Mouse (Mus musculus) kidney, adult 18-20 months (tissue): ENCODE results near the gene Csnk2a1.
"Not testable (repeated sequence)": the region's sequence is repeated elsewhere in the genome, so short reads cannot be mapped to it uniquely, and the experiment has no call there.

Source experiments
- DNase-seq: peaks from one replicate; pipeline ENCODE4 v3.0.0; 2021

Gene Csnk2a1

DNA sequence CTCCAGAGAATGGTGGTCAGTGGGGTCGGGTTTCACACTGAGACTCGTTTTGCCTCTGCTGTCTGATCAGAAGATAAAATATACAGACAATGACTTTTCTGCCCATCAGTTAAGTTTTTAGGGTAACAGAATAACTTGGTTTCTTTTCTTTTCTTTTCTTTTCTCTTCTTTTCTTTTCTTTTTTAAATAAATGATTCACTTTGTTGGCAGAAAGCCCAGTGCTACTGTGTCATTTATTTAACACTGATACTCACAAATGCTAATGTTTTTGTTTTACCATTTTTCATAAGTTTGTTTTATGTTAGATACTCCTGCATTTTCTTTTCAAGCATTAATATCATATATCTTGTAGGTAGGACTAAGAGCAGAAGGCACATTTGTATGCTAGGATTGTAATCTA, 13.9 kb downstream of the Csnk2a1 start:
- DNase-seq: no peak

DNA sequence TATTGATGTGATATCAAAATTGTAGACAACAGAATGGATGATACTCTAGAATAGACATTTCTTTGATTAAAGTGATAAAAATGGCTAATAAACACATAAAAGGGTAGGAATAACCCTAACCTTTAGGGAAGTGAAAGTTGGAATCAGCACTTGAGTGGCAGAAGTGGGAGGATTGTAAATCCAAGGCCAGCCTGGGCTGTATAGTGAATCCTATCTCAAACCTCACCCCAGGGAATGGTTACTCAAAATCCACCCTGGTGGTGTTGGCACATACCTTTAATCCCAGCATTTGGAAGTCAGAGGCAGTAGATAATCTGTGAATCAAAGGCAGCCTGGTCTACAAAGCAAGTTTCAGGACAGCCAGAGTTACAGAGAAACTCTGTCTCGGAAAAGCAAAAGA, 20.6 kb downstream of the Csnk2a1 start:
- DNase-seq: no peak

DNA sequence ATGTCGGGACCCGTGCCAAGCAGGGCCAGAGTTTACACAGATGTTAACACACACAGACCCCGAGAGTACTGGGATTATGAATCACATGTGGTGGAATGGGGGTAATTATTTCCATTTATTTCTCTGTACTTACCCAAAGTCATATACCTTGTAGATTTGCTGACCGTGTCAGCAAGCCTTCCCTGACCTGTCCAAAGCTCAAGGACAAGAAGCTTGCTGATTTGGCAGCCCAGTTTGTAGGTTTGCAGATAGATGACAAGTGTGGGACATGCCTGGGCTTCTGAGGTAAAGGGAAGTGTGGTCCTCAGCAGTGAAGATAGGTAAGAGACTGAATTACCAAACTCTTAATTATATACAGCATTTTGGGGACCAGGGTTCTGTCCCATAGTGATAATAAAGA, 23.9 kb downstream of the Csnk2a1 start:
- DNase-seq: no peak

DNA sequence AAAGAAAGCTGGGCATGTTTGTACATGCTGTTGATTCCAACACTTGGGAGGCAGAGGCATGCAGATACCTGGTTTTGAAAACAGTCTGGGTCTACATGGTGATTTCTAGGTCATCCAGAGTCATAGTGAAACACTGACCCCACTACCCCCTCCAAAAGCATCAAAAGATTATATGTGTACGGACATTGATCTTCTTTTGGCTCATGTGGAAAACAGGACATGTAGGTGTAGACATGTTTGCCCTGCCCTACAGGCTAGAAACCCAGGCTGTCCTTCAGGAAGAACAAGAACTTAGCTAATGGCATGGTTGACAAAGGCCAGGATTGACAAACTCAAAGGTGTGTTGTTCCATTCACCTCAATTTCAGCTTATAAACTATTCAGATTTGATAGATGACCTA, 33.1 kb downstream of the Csnk2a1 start:
- no peak for DNase-seq

DNA sequence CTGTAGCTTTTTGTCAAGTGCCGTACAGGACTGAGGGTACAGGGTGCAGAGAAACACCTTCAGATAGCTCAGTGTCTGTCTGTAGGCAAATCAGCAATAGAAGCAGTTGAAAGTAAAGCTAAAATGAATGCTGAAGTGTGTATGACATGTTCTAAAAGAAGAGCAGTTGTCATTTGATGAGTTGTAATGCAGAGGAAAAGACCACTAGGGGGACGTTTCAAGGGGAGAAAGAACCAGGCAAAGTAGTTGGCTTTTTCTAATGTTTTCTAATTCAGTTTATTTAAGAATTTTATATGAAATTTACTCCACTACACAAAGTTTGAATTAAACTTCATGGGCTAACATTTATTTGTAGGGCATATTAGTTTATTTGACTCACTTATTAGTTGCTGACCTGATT, 47.0 kb downstream of the Csnk2a1 start:
- no peak for DNase-seq

DNA sequence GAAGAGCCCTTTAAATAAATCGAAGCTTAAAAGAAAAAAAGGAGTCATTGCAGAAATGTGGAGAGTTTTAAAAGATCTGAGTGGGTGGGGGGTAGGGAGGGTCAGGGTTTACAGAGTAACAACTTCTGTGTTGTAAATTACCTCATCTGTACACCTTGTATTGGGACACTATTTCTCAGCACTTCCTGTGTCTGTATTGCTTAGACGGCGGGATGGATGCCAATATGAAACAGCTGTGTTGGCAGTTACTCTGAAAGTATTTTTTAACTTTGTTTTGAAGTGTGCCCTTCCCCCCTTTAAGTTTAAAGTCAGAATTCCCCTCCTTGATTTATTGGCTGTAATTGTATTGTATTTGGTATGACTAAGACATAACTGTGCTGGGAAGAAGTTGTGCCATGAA, 54.8 kb downstream of the Csnk2a1 start:
- DNase-seq: no peak

DNA sequence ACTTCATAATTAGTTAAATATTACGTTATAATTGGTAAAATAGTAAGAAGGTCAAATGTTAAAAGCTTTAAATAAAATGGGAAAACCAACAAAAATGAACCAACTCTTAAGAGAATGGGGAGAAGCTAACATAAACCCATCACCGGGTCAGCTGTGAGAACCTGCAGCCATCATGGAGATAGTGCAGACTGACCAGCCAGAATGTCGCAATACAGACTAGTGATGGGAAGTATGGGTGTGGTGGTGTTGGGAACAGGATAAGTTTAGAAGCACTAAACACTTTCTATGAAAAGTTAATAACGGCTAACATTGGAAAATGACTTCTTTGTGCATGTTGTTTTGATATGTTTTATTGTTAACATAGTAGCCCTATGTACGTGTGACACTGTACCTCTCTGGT, 60.9 kb downstream of the Csnk2a1 start:
- DNase-seq: no peak

DNA sequence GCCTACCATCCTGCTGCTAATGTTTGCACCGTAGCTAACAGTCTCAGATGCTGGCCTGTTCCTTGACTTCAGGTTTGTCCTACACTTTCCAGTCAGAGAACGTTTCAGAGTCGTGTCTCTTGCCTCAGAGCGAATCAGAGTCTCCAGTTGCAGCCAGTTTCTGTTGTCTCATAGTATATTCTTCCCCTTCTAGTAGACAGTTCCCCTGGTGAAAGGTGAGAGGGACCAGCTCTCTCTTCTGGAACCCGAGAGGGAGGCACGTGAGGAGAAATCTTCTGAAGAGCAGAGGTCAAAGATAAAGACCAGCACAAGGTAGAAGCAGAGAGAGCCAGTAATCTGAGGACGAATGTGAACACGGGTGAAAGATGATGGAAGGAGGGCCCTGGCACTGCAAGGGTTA, 61.4 kb downstream of the Csnk2a1 start:
- no peak for DNase-seq

DNA sequence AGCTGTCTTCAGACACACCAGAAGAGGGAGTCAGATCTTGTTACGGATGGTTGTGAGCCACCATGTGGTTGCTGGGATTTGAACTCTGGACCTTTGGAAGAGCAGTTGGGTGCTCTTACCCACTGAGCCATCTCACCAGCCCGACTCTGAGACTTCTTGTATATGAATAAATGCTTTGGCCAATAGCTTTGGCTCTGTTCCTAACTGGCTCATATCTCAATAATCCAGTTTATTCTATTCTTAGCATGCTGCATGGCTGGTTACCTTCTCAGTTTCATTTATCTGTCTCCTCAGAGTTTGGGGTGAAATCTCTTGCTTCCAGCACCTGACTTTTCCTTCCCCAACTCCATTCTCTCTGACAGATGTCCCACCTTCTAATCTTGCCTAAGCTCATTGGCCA, 63.0 kb downstream of the Csnk2a1 start:
- not testable (repeated sequence) for DNase-seq

DNA sequence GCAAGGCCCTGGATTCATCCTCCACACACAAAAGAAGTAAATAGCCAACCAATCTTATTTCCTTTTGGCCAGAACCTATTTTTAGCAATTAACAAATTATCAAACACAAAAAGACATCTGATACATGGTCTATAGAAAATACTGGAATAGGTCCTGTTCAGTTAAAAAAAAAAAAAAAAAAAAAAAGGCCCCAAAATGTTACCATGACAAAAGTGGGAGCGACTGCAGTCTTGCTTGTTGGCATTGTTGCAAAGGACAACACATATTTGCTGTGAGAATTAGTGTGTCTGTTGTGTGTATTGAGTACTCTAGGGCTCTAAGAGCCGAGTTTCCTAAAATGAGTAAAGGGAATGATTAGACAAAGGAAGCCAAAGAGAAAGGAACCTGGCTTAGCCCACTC, 65.8 kb downstream of the Csnk2a1 start:
- no peak for DNase-seq

DNA sequence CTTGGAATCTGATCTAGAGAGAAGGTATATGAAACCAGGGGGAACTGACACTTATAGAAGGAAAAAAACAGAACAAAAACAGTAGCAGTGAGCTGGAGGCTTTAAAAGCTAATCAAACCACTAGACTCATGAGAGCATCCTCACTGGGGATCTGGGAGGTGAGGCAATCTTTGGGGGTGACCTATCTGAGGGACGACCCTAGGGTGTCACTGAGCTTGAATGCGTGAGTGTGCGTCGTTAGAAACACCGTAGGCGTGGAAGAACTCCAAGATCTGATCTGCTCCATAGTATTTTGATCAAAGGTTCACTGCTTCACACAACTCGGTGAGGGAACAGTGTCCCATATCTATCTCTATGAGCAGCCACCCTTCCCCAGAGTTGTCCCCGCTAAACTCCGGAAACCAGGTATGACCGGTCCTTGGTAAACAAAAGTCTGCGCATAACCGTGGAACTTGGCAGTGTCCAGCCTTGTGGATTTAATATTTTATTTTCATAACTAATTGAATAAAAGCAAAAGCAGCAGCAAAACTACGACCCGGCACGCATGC, 66.6 kb downstream of the Csnk2a1 start:
- DNase-seq: no peak

DNA sequence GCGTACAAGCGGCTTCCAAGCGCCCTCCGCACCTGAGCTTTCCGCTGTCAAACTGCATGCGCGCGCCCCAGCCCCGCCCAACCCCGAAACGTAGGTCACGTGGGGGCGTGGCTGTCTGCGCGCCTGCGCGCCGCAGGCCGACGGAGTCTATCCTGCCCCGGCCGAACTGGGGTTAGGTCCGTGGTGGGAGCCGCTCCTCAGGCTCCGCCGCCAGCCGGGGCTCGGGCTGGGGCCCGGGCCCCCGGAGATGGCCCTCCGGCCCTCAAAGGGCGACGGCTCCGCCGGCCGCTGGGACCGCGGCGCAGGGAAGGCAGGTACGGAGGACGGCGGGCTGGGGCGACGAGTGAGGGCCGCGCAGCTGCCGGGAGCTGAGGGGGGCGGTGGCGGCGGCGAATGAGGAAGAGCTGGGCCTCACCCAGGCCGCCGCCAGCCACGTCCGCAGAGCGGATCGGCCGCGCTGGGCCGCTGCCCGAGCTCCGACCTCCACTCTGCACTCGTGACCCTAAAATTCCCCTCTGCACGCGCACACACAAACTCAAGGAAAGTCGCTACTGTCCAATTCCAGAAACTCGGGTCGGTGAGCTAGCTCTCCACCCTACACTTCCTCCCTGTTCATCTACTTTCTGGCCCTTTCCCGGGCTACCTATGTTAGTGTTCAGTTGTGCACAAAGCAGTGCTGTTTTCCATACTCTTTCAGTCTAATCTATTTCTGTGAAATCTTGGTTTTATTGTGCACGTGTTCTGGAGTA, 67.3 kb downstream of the Csnk2a1 start, which contains the start of gene Tbc1d20:
Tbc1d20 (plus strand) TSS at position 102 of the 749 bp plus-strand sequence.
- peak; percentile 94 for DNase-seq

DNA sequence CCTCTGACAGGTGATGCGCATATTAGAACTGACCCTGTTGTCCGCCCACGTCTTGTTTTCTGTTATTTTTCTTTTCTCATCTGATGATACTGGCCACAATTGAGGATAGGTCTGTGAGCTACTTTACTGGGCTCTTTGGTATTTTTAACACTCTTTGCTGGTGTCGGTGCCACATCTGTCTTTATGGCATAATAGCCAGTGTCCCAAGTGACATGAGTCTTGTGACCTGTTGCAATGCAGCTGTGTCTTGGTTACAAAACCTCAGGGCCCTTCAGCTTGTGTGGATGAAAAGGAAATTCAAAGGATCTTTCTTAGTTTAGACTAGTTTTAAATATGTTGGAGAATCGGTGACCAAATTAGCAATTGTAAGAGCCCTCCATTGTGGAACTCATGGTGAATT, 67.9 kb downstream of the Csnk2a1 start:
- DNase-seq: no peak

DNA sequence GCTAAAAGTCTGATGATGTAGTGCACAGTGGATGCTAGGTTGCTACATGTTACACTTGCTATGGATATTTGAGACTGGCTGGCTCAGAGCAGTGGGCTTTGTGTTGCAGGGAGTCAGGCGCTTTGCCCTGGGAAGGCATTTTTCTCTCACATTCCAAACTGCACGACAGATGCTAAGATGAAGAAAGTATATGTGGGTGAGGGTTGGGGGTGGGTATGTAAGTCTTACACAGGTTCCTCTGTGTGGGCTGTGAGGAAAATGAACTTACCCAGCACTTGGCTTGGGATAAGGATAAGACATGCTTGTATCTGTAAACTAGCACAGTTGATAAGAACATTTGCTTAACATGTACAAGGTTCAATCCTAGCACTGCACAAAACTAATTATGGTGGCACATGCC, 76.2 kb downstream of the Csnk2a1 start:
- DNase-seq: no peak

DNA sequence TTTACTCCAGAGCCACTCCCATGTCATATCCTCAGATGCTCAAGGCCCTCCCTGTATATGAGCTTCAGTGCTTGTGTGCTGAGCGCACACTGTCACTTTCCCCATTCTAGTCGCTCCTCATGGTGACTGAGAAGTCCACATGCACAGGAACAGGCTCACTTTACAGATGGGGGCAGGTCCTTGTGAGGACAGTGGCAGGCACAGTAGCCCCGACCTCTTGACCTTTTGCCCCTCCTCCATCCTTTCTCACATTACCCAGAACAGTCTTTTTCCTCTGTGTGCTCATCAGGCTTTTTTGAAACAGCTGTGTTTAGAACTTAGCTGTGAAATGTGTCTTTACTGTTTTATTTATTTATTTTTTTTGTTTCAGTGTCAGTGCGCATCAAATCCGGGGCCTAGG, 77.1 kb downstream of the Csnk2a1 start:
- DNase-seq: no peak

DNA sequence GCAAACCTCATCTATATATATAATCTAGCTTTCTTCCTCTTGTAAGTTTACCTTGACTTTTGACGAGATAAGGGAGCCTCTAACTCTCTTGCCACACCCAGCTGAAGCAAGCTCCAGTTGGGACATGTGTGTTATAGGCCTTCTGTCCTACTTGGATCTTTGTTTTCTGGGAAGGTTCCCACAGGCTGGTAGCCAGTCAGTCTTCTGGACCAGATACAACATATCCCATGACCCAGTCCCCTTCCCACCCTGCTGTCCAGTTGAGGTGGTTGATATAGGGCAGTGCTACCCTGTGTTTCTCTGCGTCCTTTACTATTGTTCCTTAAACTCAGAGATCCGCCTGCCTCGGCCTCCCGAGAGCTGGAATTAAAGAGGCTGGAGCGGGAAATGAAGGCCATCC, 78.8 kb downstream of the Csnk2a1 start:
- no peak for DNase-seq

DNA sequence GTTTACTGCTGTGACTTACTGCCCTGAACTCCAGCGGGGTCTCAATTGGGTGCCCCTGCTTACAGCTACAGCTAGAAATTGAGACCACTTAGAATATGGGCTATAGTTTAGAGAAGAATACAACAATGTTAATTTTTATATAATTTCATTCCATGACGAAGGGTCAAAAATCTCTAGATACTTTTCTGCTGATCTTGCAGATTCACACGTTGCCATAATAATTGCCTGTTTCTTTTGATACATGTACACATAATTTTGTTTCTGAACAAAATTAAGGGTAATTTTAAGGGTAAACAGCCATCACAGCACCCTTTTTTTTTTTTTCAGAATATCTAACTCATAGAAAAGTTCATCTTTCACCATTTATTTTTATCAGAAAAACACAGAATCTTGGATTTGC, 80.5 kb downstream of the Csnk2a1 start:
- DNase-seq: no peak

DNA sequence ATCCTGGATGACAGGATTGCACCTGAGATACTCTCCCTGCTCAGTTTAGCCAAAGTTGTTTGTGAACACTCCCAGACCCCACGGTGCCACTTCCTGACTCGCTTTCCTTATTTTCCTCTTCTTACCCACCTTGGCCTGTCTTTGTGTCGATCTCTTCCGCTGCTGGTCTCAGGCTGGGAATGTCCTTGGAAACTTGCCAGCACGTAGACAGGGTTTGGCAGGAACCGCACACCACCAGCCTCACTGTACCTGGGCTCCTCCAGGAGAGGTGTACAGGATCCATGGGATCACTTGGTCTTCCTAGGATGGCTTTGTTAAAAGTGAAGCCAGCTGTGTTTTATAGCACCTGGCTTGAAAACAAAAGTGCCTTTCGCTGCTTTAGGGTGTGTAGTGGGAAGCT, 86.4 kb downstream of the Csnk2a1 start:
- no peak for DNase-seq

DNA sequence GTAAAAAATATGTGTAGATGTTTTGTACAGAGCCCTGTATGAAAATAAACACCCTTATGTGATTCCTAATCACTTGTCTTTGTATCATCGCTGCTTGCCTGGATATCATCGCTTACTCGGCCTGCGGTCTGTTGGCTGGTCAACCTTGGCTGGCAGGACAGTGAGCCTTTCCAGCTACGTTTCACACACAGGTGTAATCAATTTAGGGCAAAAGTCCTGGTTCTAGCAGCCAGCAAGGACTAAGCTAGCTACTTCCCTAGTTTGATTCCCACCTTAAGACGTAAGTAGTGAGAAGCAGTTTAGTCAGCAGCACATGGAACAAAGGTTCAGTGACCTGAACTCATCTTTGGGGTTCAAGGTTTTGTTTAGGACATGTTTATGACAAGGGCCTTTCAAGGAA, 87.3 kb downstream of the Csnk2a1 start:
- DNase-seq: no peak

DNA sequence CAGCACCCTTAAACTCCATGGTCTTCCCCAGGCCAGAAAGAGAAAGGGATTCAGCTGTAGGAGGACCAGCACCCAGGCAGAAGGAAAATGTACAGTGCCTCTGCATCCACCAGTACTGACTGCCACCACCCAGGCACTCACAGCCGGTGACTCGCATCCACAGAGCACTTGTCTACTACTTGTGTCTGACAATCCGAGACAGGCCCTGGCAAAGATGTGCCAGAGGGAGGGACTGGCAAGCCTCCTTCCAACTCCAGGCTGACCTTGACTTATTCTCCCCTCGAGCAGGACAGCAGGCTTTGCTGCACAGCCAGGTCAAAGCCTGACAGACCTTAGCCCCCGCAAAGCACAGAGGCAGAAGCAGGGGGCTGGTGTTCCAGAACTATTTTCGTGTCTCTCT, 90.4 kb downstream of the Csnk2a1 start:
- no peak for DNase-seq

DNA sequence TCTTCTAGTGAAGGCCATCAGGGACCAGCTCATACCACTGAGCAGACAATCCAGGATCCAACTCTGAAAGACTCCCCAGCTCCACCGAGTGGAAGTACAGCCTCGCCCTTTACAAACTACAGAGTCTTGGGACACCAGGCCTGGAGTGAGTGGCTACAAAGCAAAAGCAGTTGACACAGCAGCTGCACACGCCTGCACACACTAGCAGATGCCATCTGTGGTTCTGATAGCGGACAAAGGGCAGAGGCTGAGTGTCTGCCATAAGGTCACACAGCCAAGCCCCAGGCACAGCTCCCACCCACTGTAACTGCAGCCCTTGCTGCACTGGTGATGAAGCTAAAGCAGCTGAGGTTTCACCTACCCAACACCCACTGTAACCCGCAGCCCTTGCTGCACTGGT, 94.9 kb downstream of the Csnk2a1 start:
- DNase-seq: no peak

DNA sequence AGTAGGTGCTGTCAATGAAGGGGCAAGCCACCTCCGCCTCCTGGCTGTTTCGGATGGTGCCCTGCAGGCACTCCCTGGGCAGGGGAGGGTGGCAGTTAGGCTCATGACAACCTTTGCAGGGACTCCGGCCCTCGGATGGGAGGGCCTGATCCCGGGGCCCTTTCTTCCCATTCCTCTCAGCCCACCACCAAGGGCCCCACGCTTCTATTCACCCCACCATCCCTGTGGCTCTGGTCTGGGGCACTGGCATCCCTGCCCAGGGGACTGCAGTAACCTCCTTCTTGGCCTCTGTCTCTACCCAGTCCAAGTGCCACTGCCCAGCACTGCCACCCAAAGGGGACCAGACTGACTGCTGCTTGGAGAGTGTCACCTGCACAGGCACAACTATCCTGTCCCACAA, 95.6 kb downstream of the Csnk2a1 start:
- DNase-seq: no peak

DNA sequence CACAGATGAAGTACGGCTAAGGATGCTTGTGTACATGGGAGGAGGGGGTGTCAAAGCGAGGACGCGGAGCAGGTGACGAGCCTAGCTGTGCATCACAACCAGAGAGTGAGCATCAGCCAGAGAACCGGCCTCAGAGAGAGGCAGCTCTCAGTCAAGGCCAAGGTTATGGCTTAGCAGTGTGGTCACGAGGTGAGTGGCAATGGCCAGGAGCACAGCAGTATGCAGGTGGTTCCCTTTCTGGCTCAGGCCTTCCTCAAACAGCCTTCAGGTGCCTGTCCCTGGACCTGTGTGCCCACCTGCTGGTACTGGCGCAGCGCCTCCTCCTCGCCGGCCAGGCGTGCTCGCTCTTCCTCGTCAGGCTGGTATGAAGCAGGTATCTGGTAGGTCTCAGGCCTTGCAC, 97.3 kb downstream of the Csnk2a1 start:
- DNase-seq: no peak

DNA sequence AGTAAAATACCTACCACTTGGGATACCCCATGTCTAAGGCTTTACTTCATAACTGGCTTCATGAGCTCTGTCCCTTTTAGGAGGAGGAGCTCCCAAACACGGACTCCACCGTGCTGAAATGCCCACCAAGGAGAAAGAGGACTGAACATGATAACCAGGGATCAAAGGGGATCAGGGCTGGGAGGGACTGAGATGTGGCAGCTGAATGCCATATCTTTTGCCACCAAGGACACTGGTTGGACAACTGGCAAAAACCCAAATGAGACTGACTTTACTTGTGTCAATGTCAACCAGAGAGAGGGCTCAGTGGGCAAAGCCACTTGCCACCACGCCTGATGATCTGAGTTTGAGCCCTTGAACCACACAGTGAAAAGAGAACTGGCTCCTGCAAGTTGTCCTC, 98.2 kb downstream of the Csnk2a1 start:
- no peak for DNase-seq

DNA sequence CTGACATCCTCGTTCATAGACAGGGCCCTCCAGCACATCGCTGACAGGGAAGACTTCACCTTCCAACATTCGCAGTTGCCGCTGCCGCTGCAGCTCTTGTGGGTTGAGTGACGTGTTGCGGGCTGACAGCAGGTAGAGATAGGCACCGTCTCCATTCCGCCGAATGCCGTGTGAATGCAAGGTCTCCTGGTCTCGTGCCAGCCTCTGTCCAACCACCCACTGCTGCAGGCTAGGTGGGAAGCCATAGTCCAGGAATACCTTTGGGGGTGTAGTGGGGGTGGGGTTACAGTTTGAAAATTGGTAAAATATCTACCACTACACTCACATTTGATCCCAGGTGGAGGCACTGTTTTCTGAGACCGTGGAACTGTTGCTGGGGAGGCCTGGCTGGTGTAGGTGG, 99.5 kb downstream of the Csnk2a1 start:
- no peak for DNase-seq
